Mouse (Mus musculus): Measurements from ENCODE around the gene Dusp16. TPM values are rescaled to one million over a fixed set of nuclear protein-coding genes. Genes with fewer than 3 reads are reported as not detected.

Gene Dusp16
- polyA plus RNA-seq (2015; fragmentation: Nextera tagmentation; extraction: Ambion mirVana) = 4.7 and 5.1 TPM in 2 replicates

DNA sequence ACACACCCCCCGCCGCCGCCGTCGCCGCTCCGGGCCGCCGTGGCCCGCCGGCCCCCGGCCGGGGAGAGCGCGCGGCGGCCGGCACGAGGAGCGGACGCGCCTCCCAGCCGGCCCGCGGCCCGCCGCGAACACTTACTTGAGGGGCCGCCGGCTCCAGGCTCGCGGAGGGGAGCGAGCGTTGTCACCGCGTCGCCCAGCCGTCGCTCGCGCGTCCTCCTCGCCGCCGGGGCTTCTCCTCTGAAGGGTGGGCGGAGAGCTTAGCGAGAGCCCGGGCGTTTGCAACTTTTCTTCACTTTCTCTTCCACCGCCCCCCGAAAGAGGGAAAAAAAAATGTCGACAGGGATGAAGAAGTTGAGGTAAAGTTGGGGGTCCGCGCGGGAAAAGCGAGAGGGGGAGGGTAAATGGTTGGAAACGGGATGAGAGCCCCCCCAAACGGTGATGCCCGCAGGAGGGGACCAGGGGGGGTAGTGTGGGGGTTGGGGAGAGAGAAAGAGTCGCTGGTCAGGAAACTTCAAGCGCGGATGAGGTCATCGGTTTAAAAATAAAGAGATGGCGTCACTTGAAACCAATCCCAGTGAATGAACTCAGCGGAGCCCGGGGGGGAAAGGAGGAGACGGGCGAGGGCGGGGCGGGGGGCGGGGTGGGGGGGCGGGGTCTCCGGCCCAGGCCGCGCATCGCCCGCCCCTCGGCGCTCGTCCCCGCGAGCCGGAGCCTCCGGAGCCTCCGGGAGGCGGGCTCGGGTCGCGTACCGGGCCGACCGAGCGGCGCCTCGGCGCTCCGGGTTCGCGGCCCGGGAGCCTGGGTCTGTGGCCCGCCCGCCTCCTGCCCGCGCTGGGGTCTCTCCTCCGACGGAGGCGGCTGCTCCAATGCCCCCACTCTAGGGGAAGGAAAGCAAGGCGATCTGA, at the start of gene Dusp16:
TSS of gene Dusp16 (minus strand) at position 485 of the 905 bp plus-strand sequence.
- peak within 1 kb of the TSS; percentile 81 for H3K4me3 ChIP-seq (ENCODE audit: low read length)
- H3K27me3 ChIP-seq (replicated peaks; ENCODE audit: control insufficient read depth, insufficient read depth, low read length) = no peaks in the 10 kb centered on the region; the same call in 1 of the 2 replicates
- WGBS = under 1% methylated on average over 85 of the region's 108 CpGs
- no peaks in the 10 kb centered on the region for H3K9me3 ChIP-seq (ENCODE audit: control insufficient read depth, low read length)
- peak within 1 kb of the TSS; percentile 82 for H3K9ac ChIP-seq (ENCODE audit: low read depth, low read length)
- no peaks in the 10 kb centered on the region; the same call in 1 of the 2 replicates for H3K4me1 ChIP-seq (ENCODE audit: control insufficient read depth, insufficient read depth, low read depth, low read length)
- peak; percentile 86 for ATAC-seq
- peak within 1 kb of the TSS; percentile 66 for H3K4me2 ChIP-seq (ENCODE audit: low read length)
- no peaks in the 10 kb centered on the region for H3K36me3 ChIP-seq (ENCODE audit: control insufficient read depth, insufficient read depth, low read length)
- H3K27ac ChIP-seq (ENCODE audit: low read depth, low read length) = peak within 1 kb of the TSS; percentile 85

DNA sequence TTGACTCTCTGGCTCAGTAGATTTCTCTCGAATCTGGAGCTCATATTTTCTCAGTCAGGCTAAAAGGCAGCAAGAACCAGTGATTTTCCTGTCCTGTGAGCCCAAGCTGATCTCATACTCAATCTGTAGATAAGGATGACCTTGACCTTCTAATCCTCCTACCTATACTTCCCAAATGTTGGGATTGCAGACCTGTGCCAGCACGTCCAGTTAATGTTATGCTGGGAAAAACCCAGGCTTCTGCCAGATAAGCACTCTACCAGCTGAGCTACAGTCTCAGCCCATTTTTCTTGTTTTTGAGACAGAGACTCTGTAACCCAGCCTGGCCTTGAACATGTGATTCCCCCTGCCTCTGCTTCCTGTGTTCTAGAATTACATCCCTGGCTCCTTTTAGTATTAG, 47.9 kb upstream of the Dusp16 start:
- WGBS = 82% methylated on average over 2 of the region's 2 CpGs
- Histone ChIP-seq H3K27me3 (replicated peaks; ENCODE audit: control insufficient read depth, insufficient read depth, low read length) (no peaks in the 10 kb centered on the region), H3K4me1 (ENCODE audit: control insufficient read depth, insufficient read depth, low read depth, low read length) (no peaks in the 10 kb centered on the region), H3K4me3 (ENCODE audit: low read length) (no peak overlapping the region), H3K4me2 (ENCODE audit: low read length) (no peak overlapping the region), H3K27ac (ENCODE audit: low read depth, low read length) (no peak overlapping the region), H3K36me3 (ENCODE audit: control insufficient read depth, insufficient read depth, low read length) (0 out of 2 replicates have a peak, but pooled peaks cover 3% of the 10 kb centered on the region), H3K9me3 (ENCODE audit: control insufficient read depth, low read length) (no peaks in the 10 kb centered on the region), H3K9ac (ENCODE audit: low read depth, low read length) (no peak overlapping the region)
- no peak for ATAC-seq

DNA sequence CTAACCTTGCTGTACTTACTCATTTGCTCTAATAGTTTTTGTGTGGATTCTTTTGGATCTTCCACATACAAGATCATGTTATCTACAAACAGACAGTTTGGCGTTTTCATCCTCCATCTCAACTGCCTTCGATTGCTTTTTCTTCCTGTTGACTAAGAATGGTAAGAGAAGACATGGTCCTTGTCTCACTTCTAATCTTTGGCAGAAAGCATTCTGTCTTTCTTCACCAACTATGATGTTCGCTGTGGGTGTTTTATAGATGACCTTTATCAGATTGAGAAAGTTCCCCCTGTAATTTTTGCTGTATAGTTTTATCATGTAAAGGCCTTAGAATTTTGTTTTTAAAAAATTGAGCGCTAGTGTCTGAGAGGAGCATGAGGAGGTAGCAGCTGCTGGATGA, 45.7 kb upstream of the Dusp16 start:
- Histone ChIP-seq H3K9me3 (ENCODE audit: control insufficient read depth, low read length) (no peaks in the 10 kb centered on the region), H3K4me3 (ENCODE audit: low read length) (no peak overlapping the region), H3K9ac (ENCODE audit: low read depth, low read length) (no peak overlapping the region), H3K27me3 (replicated peaks; ENCODE audit: control insufficient read depth, insufficient read depth, low read length) (no peaks in the 10 kb centered on the region), H3K4me1 (ENCODE audit: control insufficient read depth, insufficient read depth, low read depth, low read length) (no peaks in the 10 kb centered on the region), H3K36me3 (ENCODE audit: control insufficient read depth, insufficient read depth, low read length) (0 out of 2 replicates have a peak, but pooled peaks cover 3% of the 10 kb centered on the region), H3K27ac (ENCODE audit: low read depth, low read length) (no peak overlapping the region), H3K4me2 (ENCODE audit: low read length) (no peak overlapping the region)
- 92% methylated on average over 4 of the region's 4 CpGs for WGBS
- no peak for ATAC-seq

DNA sequence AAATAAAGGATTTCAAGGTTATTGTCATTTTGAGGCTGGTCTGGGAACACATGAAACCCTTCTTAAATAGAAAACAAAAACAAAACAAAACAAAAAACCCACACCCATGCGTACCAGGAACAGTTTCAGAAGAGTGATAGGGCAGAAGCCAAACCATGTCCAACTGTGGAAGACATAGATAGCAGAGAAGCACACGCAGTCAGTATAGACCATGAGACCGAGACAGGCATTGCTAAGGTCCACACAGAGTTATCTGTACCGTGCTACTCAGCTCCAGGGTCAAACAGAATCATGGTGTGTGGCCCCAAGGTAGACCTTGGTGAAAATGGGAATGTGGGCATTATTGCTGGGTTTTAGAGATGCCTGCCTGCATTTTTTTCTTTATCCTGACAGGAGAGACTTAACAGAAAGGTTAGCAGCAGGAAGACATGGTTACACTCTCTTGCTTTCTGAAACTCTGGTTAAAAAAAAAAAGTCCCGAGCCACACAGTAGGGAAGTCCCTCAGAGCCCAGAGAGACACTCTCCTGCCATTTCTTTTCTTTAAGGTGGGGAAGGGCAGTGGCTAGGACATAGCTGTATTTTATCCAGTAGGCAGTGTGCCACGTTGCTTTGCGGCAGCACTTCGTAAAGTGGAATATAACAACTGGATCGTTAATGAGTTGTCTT, 42.3 kb upstream of the Dusp16 start:
- no peaks in the 10 kb centered on the region for H3K27me3 ChIP-seq (replicated peaks; ENCODE audit: control insufficient read depth, insufficient read depth, low read length)
- ATAC-seq = no peak

DNA sequence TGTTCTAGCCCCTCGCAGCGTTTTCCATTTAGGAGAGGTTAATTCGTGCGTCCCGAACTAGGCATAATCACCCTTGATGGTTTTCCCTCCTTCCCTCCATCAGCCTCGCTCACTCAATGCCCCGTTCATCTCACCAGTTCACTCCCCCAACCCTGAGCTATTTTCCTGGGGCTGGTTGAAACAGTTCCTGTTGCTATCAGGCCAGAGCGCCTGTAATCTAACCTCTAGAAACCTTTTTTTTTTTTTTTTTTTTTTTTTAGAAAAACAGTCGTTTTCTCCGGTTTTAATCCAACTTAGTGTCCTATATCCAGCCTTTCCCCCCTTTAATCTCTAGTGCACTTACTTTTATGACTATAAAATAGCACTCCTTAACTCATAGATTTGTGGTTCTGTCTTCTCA, 38.4 kb upstream of the Dusp16 start:
- no peak for ATAC-seq
- peak overlapping the region; percentile 79 for H3K4me2 ChIP-seq (ENCODE audit: low read length)
- peak overlapping the region; percentile 77 for H3K4me3 ChIP-seq (ENCODE audit: low read length)
- WGBS = 2% methylated on average over 10 of the region's 10 CpGs
- no peaks in the 10 kb centered on the region for H3K36me3 ChIP-seq (ENCODE audit: control insufficient read depth, insufficient read depth, low read length)
- H3K4me1 ChIP-seq (ENCODE audit: control insufficient read depth, insufficient read depth, low read depth, low read length) = peaks cover 9% of the 10 kb centered on the region
- no peaks in the 10 kb centered on the region for H3K9me3 ChIP-seq (ENCODE audit: control insufficient read depth, low read length)
- peak overlapping the region; percentile 84 for H3K9ac ChIP-seq (ENCODE audit: low read depth, low read length)
- no peaks in the 10 kb centered on the region for H3K27me3 ChIP-seq (replicated peaks; ENCODE audit: control insufficient read depth, insufficient read depth, low read length)
- peak overlapping the region; percentile 34; the same call in 1 of the 2 replicates for H3K27ac ChIP-seq (ENCODE audit: low read depth, low read length)

More for the DNA sequence above, 42.3 kb upstream of the Dusp16 start:
- Histone ChIP-seq H3K9me3 (ENCODE audit: control insufficient read depth, low read length) (no peaks in the 10 kb centered on the region), H3K4me3 (ENCODE audit: low read length) (no peak overlapping the region), H3K4me1 (ENCODE audit: control insufficient read depth, insufficient read depth, low read depth, low read length) (peaks cover 6% of the 10 kb centered on the region; the same call in 1 of the 2 replicates), H3K36me3 (ENCODE audit: control insufficient read depth, insufficient read depth, low read length) (0 out of 2 replicates have a peak, but pooled peaks cover 3% of the 10 kb centered on the region), H3K27ac (ENCODE audit: low read depth, low read length) (no peak overlapping the region), H3K4me2 (ENCODE audit: low read length) (no peak overlapping the region), H3K9ac (ENCODE audit: low read depth, low read length) (no peak overlapping the region)
- 82% methylated on average over 9 of the region's 9 CpGs for WGBS

DNA sequence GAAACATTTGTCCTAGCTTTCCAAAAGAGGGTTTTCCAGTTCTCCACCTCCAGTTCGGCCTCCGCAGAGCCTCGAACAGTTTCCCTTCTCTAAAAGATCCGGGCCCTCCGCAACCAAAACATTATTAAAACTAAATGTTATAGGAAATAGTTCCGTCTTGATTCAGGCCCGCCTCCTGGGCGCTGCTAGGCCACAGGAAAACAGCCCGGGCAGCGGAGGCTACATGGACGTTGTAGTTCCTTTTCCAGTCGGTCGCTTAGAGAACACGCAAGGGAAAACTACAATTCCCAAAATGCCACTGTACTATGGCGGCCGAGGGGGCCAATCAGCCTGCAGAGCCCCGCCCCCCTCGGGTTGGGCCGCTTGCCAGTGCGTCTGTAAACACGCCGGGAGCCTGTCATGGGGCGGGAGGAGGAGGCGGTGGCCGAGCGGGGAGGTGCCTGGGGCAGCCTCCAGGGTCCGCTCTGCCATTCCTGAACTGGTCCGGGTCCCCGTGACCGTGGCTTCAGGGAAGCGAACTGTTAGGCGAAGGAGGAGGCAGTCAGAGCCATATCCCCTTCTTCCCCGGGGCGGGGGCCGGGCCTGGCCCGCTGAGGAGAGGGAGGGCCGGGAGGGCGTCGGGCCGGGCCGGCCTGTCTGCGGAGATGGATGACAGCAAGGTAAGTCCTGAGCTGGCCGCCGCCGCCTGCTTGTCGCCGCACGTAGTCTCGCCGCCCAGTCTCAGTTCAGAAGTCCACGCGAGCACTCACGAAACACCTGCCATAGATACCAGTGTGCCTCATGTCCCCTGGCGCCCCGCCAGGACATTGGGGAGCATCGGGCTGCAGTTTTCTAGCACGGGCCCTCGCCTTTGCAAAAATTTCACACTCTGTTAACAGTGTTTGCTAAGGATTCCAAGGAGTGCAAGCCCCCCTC, 37.6 kb upstream of the Dusp16 start, which contains the start of gene Crebl2:
TSS of gene Crebl2 (plus strand) at position 369 of the 915 bp plus-strand sequence.
- H3K36me3 ChIP-seq (ENCODE audit: control insufficient read depth, insufficient read depth, low read length) = no peaks in the 10 kb centered on the region
- no peaks in the 10 kb centered on the region for H3K27me3 ChIP-seq (replicated peaks; ENCODE audit: control insufficient read depth, insufficient read depth, low read length)
- peak within 1 kb of the TSS; percentile 84 for H3K9ac ChIP-seq (ENCODE audit: low read depth, low read length)
- H3K27ac ChIP-seq (ENCODE audit: low read depth, low read length) = peak within 1 kb of the TSS; percentile 90
- peak within 1 kb of the TSS; percentile 79 for H3K4me2 ChIP-seq (ENCODE audit: low read length)
- peaks cover 9% of the 10 kb centered on the region for H3K4me1 ChIP-seq (ENCODE audit: control insufficient read depth, insufficient read depth, low read depth, low read length)
- WGBS = under 1% methylated on average over 52 of the region's 58 CpGs
- peak within 1 kb of the TSS; percentile 77 for H3K4me3 ChIP-seq (ENCODE audit: low read length)
- no peaks in the 10 kb centered on the region for H3K9me3 ChIP-seq (ENCODE audit: control insufficient read depth, low read length)
- peak; percentile 98 for ATAC-seq

DNA sequence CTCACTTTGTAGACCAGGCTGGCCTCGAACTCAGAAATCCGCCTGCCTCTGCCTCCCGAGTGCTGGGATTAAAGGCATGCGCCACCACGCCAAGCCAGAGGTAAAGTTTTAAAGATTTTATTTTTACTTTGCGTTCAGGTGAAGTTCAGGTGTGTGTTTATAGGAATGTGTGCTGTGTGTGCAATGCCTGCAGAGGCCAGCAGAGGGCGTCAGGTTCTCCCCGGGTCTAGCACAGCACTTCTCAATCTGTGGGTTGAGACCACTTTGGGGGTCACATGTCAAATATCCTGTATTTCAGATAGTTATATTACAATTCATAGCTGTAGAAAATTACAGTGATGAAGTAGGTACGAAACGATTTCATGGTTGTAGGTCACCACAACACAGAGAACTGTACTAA, 30.4 kb upstream of the Dusp16 start:
- Histone ChIP-seq H3K27me3 (replicated peaks; ENCODE audit: control insufficient read depth, insufficient read depth, low read length) (no peaks in the 10 kb centered on the region), H3K36me3 (ENCODE audit: control insufficient read depth, insufficient read depth, low read length) (no peaks in the 10 kb centered on the region), H3K4me1 (ENCODE audit: control insufficient read depth, insufficient read depth, low read depth, low read length) (no peaks in the 10 kb centered on the region), H3K4me3 (ENCODE audit: low read length) (no peak overlapping the region), H3K9ac (ENCODE audit: low read depth, low read length) (no peak overlapping the region), H3K9me3 (ENCODE audit: control insufficient read depth, low read length) (no peaks in the 10 kb centered on the region), H3K27ac (ENCODE audit: low read depth, low read length) (no peak overlapping the region), H3K4me2 (ENCODE audit: low read length) (no peak overlapping the region)
- WGBS = 73% methylated on average over 10 of the region's 10 CpGs
- ATAC-seq = no peak

DNA sequence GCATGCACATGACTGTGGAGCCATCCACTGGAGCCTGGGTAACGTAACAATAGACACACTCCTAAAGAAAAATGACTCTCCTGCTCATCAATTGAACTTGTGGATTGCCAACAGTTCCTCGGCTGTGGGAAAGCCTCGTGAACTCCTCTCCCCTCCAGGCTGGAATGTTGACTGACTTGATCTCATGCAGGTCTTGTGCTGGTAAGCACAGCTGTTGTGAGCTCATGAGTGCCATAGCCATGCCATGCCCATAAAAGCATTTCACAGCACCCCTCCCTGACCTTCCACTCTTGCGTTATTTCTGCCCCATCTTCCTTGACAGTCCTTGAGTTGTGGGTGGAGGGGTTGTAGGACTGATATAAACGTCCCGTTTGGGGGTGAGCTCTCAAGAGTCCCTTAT, 28.0 kb upstream of the Dusp16 start:
- H3K36me3 ChIP-seq (ENCODE audit: control insufficient read depth, insufficient read depth, low read length) = no peaks in the 10 kb centered on the region
- no peak overlapping the region for H3K4me3 ChIP-seq (ENCODE audit: low read length)
- 44% methylated on average over 6 of the region's 6 CpGs for WGBS
- no peak overlapping the region for H3K9ac ChIP-seq (ENCODE audit: low read depth, low read length)
- no peaks in the 10 kb centered on the region for H3K9me3 ChIP-seq (ENCODE audit: control insufficient read depth, low read length)
- no peaks in the 10 kb centered on the region for H3K4me1 ChIP-seq (ENCODE audit: control insufficient read depth, insufficient read depth, low read depth, low read length)
- no peak for ATAC-seq
- H3K4me2 ChIP-seq (ENCODE audit: low read length) = no peak overlapping the region
- no peak overlapping the region for H3K27ac ChIP-seq (ENCODE audit: low read depth, low read length)
- H3K27me3 ChIP-seq (replicated peaks; ENCODE audit: control insufficient read depth, insufficient read depth, low read length) = no peaks in the 10 kb centered on the region
